Mouse (Mus musculus) mammary gland, adult 2 months (tissue): ENCODE results near the gene Naip6. TPM values are rescaled to one million over a fixed set of nuclear protein-coding genes. Genes with fewer than 3 reads are reported as not detected.

Experiments
- polyA plus RNA-seq: library from polyadenylated mRNA; depleted of rRNA; stranded (reverse); fragments of >200 nt; gene quantifications from 2 replicates; pipeline ENCODE4 v1.2.3, GENCODE M21; 2012; ENCODE audit warnings: low replicate concordance; rRNA removed

The Naip6 gene
- 1.8 and 4.7 TPM in 2 replicates for polyA plus RNA-seq

DNA sequence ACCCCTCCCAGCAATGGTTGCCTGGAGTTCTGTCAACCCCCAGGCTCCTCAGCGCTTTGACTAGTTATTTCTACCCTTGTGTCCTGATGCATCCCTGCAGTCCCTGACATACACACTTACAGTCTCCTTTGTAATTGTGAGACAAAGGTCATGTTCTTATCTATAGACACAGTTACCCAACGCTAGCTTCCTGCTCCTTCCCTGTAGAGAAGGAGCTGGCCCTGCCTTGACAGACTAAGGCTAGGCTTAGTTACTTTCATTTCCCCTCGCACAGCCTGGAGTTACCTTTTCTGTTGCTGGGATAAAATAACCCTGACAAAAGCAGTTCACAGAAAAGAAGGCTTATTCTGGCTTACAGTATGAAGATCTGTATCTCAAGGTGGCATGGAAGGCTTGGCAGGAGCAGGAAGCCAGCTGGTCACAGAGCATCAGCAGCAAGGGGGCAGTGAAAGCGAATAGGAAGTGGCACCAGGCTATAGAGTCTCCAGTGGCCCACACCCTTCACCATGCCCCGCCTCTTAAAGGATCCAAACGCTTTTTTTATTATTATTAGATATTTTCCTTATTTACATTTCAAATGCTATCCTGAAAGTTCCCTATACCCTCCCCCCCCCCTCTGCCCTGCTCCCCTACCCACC is at the start of gene Naip6:
Gene Naip6 (minus strand): TSS at position 419 of the 638 bp plus-strand sequence.

GRCm38 (mm10) chr13:100246223-100246622 is 71.3 kb downstream of the Naip6 start, which contains the start of gene Naip5:
Gene Naip5 (minus strand): TSS chr13:100246323.

Other genes with a start within 250 kb of the Naip6 start
- gene Bdp1, start 213.6 kb downstream of the Naip6 start, polyA plus RNA-seq, result 2.0 and 2.2 TPM in 2 replicates
- gene Serf1, start 209.7 kb downstream of the Naip6 start, polyA plus RNA-seq, result 2.3 and 5.7 TPM in 2 replicates
- 8.3 and 15.5 TPM in 2 replicates for gene Smn1, start 192.8 kb downstream of the Naip6 start, polyA plus RNA-seq
- 1.5 and 2.3 TPM in 2 replicates for gene Naip2, start 115.6 kb downstream of the Naip6 start, polyA plus RNA-seq
- gene Naip5, start 71.4 kb downstream of the Naip6 start, polyA plus RNA-seq, result 1.6 and 3.0 TPM in 2 replicates
- 0.18 and 0.26 TPM in 2 replicates for gene Naip1, start 135.2 kb upstream of the Naip6 start, polyA plus RNA-seq
- 15.6 and 28.4 TPM in 2 replicates for gene Gtf2h2, start 174.9 kb upstream of the Naip6 start, polyA plus RNA-seq
- 1.8 and 3.8 TPM in 2 replicates for gene Ocln, start 235.0 kb upstream of the Naip6 start, polyA plus RNA-seq